Mouse (Mus musculus): ENCODE results near the gene Tgfbr2. TPM values are rescaled to one million over a fixed set of nuclear protein-coding genes. Genes with fewer than 3 reads are reported as not detected.

Tgfbr2 gene
- total and polyA plus RNA-seq, 3 experiments = 19.6 to 46.3 (median 42.8) TPM

- TF ChIP-seq MEF2A (IDR thresholded peaks at IDR 0.05; ENCODE audit: borderline replicate concordance, low read depth, low read length) (peak; percentile 70), MAFK (IDR thresholded peaks at IDR 0.05; ENCODE audit: insufficient replicate concordance, low read length) (no peak), ZNF384 (IDR thresholded peaks at IDR 0.05; ENCODE audit: low read depth, low read length) (no peak), POLR2AphosphoS2 (IDR thresholded peaks at IDR 0.05; ENCODE audit: low read depth, low read length) (no peak), MAZ (IDR thresholded peaks at IDR 0.05; ENCODE audit: low read depth, low read length) (no peak), TCF12 (IDR thresholded peaks at IDR 0.05; ENCODE audit: low read depth, low read length) (peak; percentile 23; the same call in 1 of the 2 replicates)
These were observed 116.0 kb downstream of the Tgfbr2 start (continued) for GRCm38 (mm10) chr9:116059156-116059555.

- Histone ChIP-seq H3K27ac (ENCODE audit: insufficient read depth, low read depth) (no peak overlapping the region), H3K9me3 (replicated peaks; ENCODE audit: low read length) (peaks cover 4% of the 10 kb centered on the region), H3K9ac (ENCODE audit: insufficient read depth, low read depth) (no peak overlapping the region), H3K27me3 (replicated peaks) (no peaks in the 10 kb centered on the region), H3K4me2 (ENCODE audit: insufficient read depth, low read depth, poor library complexity, severe bottlenecking) (no peak overlapping the region), H3K79me2 (replicated peaks; ENCODE audit: control insufficient read depth, extremely low read depth, insufficient read depth, poor library complexity, severe bottlenecking) (no peaks in the 10 kb centered on the region), H3K4me1 (ENCODE audit: control insufficient read depth in 1 of 2, insufficient read depth in 2 of 2) (peaks cover 4 to 22% of the 10 kb centered on the region in 2 experiments), H3K4me3 (replicated peaks in 1 of 3; ENCODE audit: low read depth in 2 of 3, low read length in 2 of 3, poor library complexity in 1 of 3) (no peak overlapping the region), H3K36me3 (replicated peaks in 1 of 2; ENCODE audit: control insufficient read depth in 1 of 2, insufficient read depth in 1 of 2, low read length in 1 of 2) (no peaks in the 10 kb centered on the region)
- DNase-seq (ENCODE audit: extremely low read depth) = no peak
- TF ChIP-seq POLR2AphosphoS2 (IDR thresholded peaks at IDR 0.05; ENCODE audit: low read depth, low read length) = no peak
- TF ChIP-seq CTCF (conservative IDR thresholded peaks at IDR 0.05 in 1 of 2, IDR thresholded peaks at IDR 0.05 in 1 of 2; ENCODE audit: low read depth in 2 of 2, low read length in 2 of 2) = no peak
- dilution Hi-C loops (cut with MboI; ENCODE audit: extremely low pct_ligation_motif_present, extremely low pct_unique_long_range_greater_than_20kb, low sequenced_read_pairs) (no loop called here), in situ Hi-C loops (cut with MboI; ENCODE audit: low pct_ligation_motif_present, low pct_unique_long_range_greater_than_20kb, low sequenced_read_pairs) (no loop called here)
These were observed 116.7 kb downstream of the Tgfbr2 start for GRCm38 (mm10) chr9:116058475-116058874.

DNA sequence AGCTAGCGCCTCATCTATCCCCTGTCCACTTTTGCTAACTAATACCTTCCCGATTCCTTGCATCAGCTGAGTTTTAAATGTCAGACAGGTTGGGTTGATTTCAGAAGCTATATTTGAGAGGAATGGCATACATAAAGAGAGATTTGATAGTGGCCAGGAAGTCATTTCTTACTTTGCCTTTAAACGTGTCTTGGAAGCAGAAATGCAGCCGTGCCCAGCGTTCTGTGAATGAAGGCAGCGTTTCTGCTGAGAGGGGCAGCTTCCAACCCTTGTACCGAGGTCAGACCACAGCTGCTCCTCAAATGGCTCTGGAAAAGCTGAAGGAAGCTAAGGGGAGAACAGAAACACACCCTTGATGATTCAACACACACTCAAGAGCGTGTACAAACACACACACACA, 121.2 kb downstream of the Tgfbr2 start:
- in situ Hi-C loops (cut with MboI; ENCODE audit: low pct_ligation_motif_present, low pct_unique_long_range_greater_than_20kb, low sequenced_read_pairs) = no loop called here
- no peak for DNase-seq (ENCODE audit: extremely low read depth)

More for the DNA sequence above, 121.2 kb downstream of the Tgfbr2 start:
- H3K4me3 ChIP-seq (replicated peaks in 1 of 3; ENCODE audit: low read depth in 2 of 3, low read length in 2 of 3, poor library complexity in 1 of 3) = no peak overlapping the region
- no peak for TF ChIP-seq USF1 (IDR thresholded peaks at IDR 0.05; ENCODE audit: low read depth, low read length)
- no peak for TF ChIP-seq SIN3A (IDR thresholded peaks at IDR 0.05; ENCODE audit: low read length)
- TF ChIP-seq RCOR1 (conservative IDR thresholded peaks at IDR 0.05; ENCODE audit: low read depth, low read length) = no peak
- no peak for TF ChIP-seq SMC3 (IDR thresholded peaks at IDR 0.05; ENCODE audit: low read depth, low read length)
- TF ChIP-seq TBP (conservative IDR thresholded peaks at IDR 0.05; ENCODE audit: low read depth, low read length) = no peak
- TF ChIP-seq BHLHE40 (IDR thresholded peaks at IDR 0.05; ENCODE audit: low read depth, low read length) = no peak
- TF ChIP-seq RAD21 (IDR thresholded peaks at IDR 0.05; ENCODE audit: low read depth, low read length) = no peak
- TF ChIP-seq MAX (IDR thresholded peaks at IDR 0.05; ENCODE audit: low read length) = no peak
- TF ChIP-seq GABPA (IDR thresholded peaks at IDR 0.05; ENCODE audit: insufficient replicate concordance, low read depth, low read length) = no peak
- no peak for TF ChIP-seq ZNF384 (IDR thresholded peaks at IDR 0.05; ENCODE audit: low read depth, low read length)
- no peak for TF ChIP-seq MAZ (IDR thresholded peaks at IDR 0.05; ENCODE audit: low read depth, low read length)
- TF ChIP-seq JUN (IDR thresholded peaks at IDR 0.05; ENCODE audit: insufficient read depth, low read depth, low read length) = no peak
- no peak for TF ChIP-seq ZC3H11A (IDR thresholded peaks at IDR 0.05; ENCODE audit: low read depth, low read length)
- TF ChIP-seq CTCF (conservative IDR thresholded peaks at IDR 0.05 in 1 of 2, IDR thresholded peaks at IDR 0.05 in 1 of 2; ENCODE audit: low read depth in 2 of 2, low read length in 2 of 2) = no peak
- TF ChIP-seq EP300 (IDR thresholded peaks at IDR 0.05; ENCODE audit: low read length) = no peak
- no peak for TF ChIP-seq E2F4 (IDR thresholded peaks at IDR 0.05; ENCODE audit: insufficient replicate concordance, low read depth, low read length)
- TF ChIP-seq TCF12 (IDR thresholded peaks at IDR 0.05; ENCODE audit: low read depth, low read length) = no peak
- TF ChIP-seq ZKSCAN1 (IDR thresholded peaks at IDR 0.05; ENCODE audit: borderline replicate concordance, low read depth, low read length) = no peak
- no peaks in the 10 kb centered on the region for H3K79me2 ChIP-seq (replicated peaks; ENCODE audit: control insufficient read depth, extremely low read depth, insufficient read depth, poor library complexity, severe bottlenecking)
- no peaks in the 10 kb centered on the region for H3K36me3 ChIP-seq (replicated peaks in 1 of 2; ENCODE audit: control insufficient read depth in 1 of 2, insufficient read depth in 1 of 2, low read length in 1 of 2)
- H3K9me3 ChIP-seq (replicated peaks; ENCODE audit: low read length) = peaks cover 4% of the 10 kb centered on the region
- no peak overlapping the region for H3K4me2 ChIP-seq (ENCODE audit: insufficient read depth, low read depth, poor library complexity, severe bottlenecking)
- H3K4me1 ChIP-seq (ENCODE audit: control insufficient read depth in 1 of 2, insufficient read depth in 2 of 2) = peaks cover 4 to 9% of the 10 kb centered on the region in 2 experiments
- no peak overlapping the region for H3K9ac ChIP-seq (ENCODE audit: insufficient read depth, low read depth)
- H3K27me3 ChIP-seq (replicated peaks) = no peaks in the 10 kb centered on the region
- dilution Hi-C loops (cut with MboI; ENCODE audit: extremely low pct_ligation_motif_present, extremely low pct_unique_long_range_greater_than_20kb, low sequenced_read_pairs) = no loop called here
- no peak overlapping the region for H3K27ac ChIP-seq (ENCODE audit: insufficient read depth, low read depth)

Measured in CH12.LX (cell line).